Mouse (Mus musculus) liver, embryonic 14.5 days (tissue): ENCODE results near the gene Olfr1269. TPM values are rescaled to one million over a fixed set of nuclear protein-coding genes. Genes with fewer than 3 reads are reported as not detected.

Experiments
- ATAC-seq: fragments of 200-750 bp; cut with Nextera tagmentation; 2 replicates; pipeline ENCODE4 v1.8.0; 2017; ENCODE audit warnings: moderate number of reproducible peaks, mild to moderate bottlenecking, moderate library complexity; ENCODE audit not compliant: insufficient read depth
- DNase-seq, 3 experiments: peaks; one replicate each; pipeline ENCODE4 v3.0.0-alpha.2; 2012 to 2013; ENCODE audit warnings: low read depth in 3 of 3, low spot score in 3 of 3
- H3K27ac ChIP-seq: fragments of 300-500 bp; sonication (generic); 2 replicates; pipeline ENCODE4 v1.5.1; 2014; ENCODE audit warnings: moderate library complexity, mild to moderate bottlenecking, control low read depth, inconsistent platforms
- H3K27me3 ChIP-seq: fragments of 300-500 bp; sonication (generic); 2 replicates; pipeline ENCODE4 v1.6.1; 2014; ENCODE audit warnings: mild to moderate bottlenecking, low read length, moderate library complexity; ENCODE audit not compliant: control insufficient read depth, insufficient read depth
- H3K36me3 ChIP-seq: fragments of 300-500 bp; sonication (generic); replicated peaks from 2 replicates; pipeline ENCODE4 v1.6.1; 2014; ENCODE audit warnings: low read depth; ENCODE audit not compliant: control insufficient read depth, insufficient read depth
- H3K4me1 ChIP-seq, 2 experiments: fragments of 200-500 bp in 1 of 2; fragments of 300-500 bp in 1 of 2; sonication (generic) in 1 of 2; replicated peaks; 2 replicates each; pipeline ENCODE4 v1.6.1; 2012 to 2014; ENCODE audit warnings: antibody characterized with exemption in 1 of 2, inconsistent platforms in 1 of 2, low read length in 1 of 2; ENCODE audit not compliant: control insufficient read depth in 2 of 2, insufficient read depth in 2 of 2
- H3K4me2 ChIP-seq: fragments of 300-500 bp; sonication (generic); 2 replicates; pipeline ENCODE4 v1.6.1; 2014; ENCODE audit warnings: low read depth, mild to moderate bottlenecking, control low read depth, moderate library complexity
- H3K4me3 ChIP-seq, 2 experiments: fragments of 200-500 bp in 1 of 2; fragments of 300-500 bp in 1 of 2; sonication (generic) in 1 of 2; 2 replicates each; pipeline ENCODE4 v1.5.1; 2012 to 2014; ENCODE audit warnings: low read depth in 2 of 2, low read length in 2 of 2, mild to moderate bottlenecking in 2 of 2, control low read depth in 1 of 2, inconsistent platforms in 1 of 2, moderate library complexity in 1 of 2; ENCODE audit not compliant: insufficient read depth in 1 of 2
- H3K9ac ChIP-seq: fragments of 300-500 bp; sonication (generic); replicated peaks from 2 replicates; pipeline ENCODE4 v1.6.1; 2014; ENCODE audit warnings: mild to moderate bottlenecking, control low read depth, moderate library complexity
- H3K9me3 ChIP-seq: fragments of 300-500 bp; sonication (generic); 2 replicates; pipeline ENCODE4 v1.6.1; 2016; ENCODE audit warnings: low read length, mixed read lengths; ENCODE audit not compliant: control insufficient read depth
- CTCF ChIP-seq: IDR thresholded peaks from 2 replicates; pipeline ENCODE4 v1.5.1; 2016; ENCODE audit warnings: antibody characterized with exemption, low read depth, control low read depth
- EP300 ChIP-seq: IDR thresholded peaks from 2 replicates; pipeline ENCODE4 v1.6.1; 2016; ENCODE audit warnings: antibody characterized with exemption, low read depth
- WGBS: fragments of 180-500 bp; shearing (Covaris S2); extraction: QIAGEN DNeasy Blood & Tissue Kit; methylation state at CpG from one replicate; pipeline ENCODE4 v1.1.7; 2014; ENCODE audit not compliant: insufficient replicate concordance; 5-methylcytosine and 5-hydroxymethylcytosine counted together
- polyA plus RNA-seq, 2 experiments: library from polyadenylated mRNA; depleted of rRNA in 1 of 2; stranded (reverse) in 1 of 2; unstranded in 1 of 2; fragments of >200 nt; fragmentation: Nextera tagmentation in 1 of 2; extraction: Ambion mirVana in 1 of 2; gene quantifications; 2 replicates each; pipeline versions ENCODE4 v1.2.1 to v1.2.3; 2012 to 2014

The Olfr1269 gene
- not detected in 2 replicates for polyA plus RNA-seq (2012; rRNA removed)
- polyA plus RNA-seq (2014; fragmentation: Nextera tagmentation; extraction: Ambion mirVana): not detected in 2 replicates

- no peak for TF ChIP-seq EP300
- no peak for TF ChIP-seq CTCF
- WGBS: 59% methylated on average over 1 of the region's 1 CpGs
- DNase-seq (no peak), ATAC-seq (no peak)
- H3K36me3 ChIP-seq: no peaks in the 10 kb centered on the region
- no peaks in the 10 kb centered on the region for H3K4me1 ChIP-seq
- H3K9me3 ChIP-seq: no peaks in the 10 kb centered on the region
- H3K27ac ChIP-seq: no peak within 1 kb of the TSS
- H3K27me3 ChIP-seq: no peaks in the 10 kb centered on the region
- no peak within 1 kb of the TSS for H3K9ac ChIP-seq
- no peak within 1 kb of the TSS for H3K4me2 ChIP-seq
- H3K4me3 ChIP-seq: no peak within 1 kb of the TSS
Measured at GRCm38 (mm10) chr2:90121312-90121711, at the start of gene Olfr1269. Gene Olfr1269, minus strand, starts transcription at chr2:90121412.

GRCm38 (mm10) chr2:90153916-90154315, 32.7 kb upstream of the Olfr1269 start:
- Histone ChIP-seq H3K9ac (no peak overlapping the region), H3K4me2 (no peak overlapping the region), H3K36me3 (no peaks in the 10 kb centered on the region), H3K9me3 (no peaks in the 10 kb centered on the region), H3K27me3 (no peaks in the 10 kb centered on the region), H3K4me1 (no peaks in the 10 kb centered on the region), H3K4me3 (no peak overlapping the region), H3K27ac (no peak overlapping the region)
- no peak for DNase-seq
- TF ChIP-seq CTCF (no peak), EP300 (no peak)
- 71% methylated on average over 9 of the region's 9 CpGs for WGBS
- ATAC-seq: no peak

DNA sequence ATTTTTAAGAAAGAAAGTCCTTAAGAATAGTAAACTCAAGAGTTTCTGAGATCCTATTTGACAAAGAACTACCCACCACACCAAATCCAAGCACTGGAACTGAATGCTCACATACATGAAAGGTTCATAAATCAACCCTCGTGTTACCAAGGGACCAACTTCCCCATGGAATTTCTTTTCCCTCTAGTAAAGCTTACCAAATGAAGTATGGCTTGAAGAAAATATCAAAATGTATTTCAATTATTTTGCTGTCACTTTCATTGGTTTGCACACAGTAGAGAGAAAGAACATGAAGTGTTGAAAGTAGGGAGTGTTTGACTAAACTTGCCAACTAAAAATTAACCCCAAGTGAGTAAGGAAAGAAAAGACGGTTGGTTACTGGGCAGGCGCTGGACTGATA, 31.8 kb upstream of the Olfr1269 start, which contains the start of gene Olfr1270:
Gene Olfr1270, minus strand, starts transcription at position 101 of the 400 bp plus-strand sequence.
- TF ChIP-seq EP300: no peak
- TF ChIP-seq CTCF: no peak
- no peak for ATAC-seq

GRCm38 (mm10) chr2:90142196-90142595, 21.0 kb upstream of the Olfr1269 start, which contains the start of gene Olfr32:
Gene Olfr32, minus strand, starts transcription at chr2:90142296.
- Histone ChIP-seq H3K4me3 (no peak within 1 kb of the TSS), H3K27me3 (no peaks in the 10 kb centered on the region), H3K4me2 (no peak within 1 kb of the TSS), H3K4me1 (no peaks in the 10 kb centered on the region), H3K36me3 (no peaks in the 10 kb centered on the region), H3K27ac (no peak within 1 kb of the TSS), H3K9ac (no peak within 1 kb of the TSS), H3K9me3 (no peaks in the 10 kb centered on the region)
- DNase-seq (no peak), ATAC-seq (no peak)
- TF ChIP-seq CTCF: no peak
- no peak for TF ChIP-seq EP300

More for the DNA sequence above, 31.8 kb upstream of the Olfr1269 start, which contains the start of gene Olfr1270:
- Histone ChIP-seq H3K36me3 (no peaks in the 10 kb centered on the region), H3K9ac (no peak within 1 kb of the TSS), H3K27me3 (no peaks in the 10 kb centered on the region), H3K27ac (no peak within 1 kb of the TSS), H3K4me1 (no peaks in the 10 kb centered on the region), H3K4me3 (no peak within 1 kb of the TSS), H3K9me3 (no peaks in the 10 kb centered on the region), H3K4me2 (no peak within 1 kb of the TSS)
- DNase-seq: no peak
- WGBS: 67% methylated on average over 3 of the region's 3 CpGs

DNA sequence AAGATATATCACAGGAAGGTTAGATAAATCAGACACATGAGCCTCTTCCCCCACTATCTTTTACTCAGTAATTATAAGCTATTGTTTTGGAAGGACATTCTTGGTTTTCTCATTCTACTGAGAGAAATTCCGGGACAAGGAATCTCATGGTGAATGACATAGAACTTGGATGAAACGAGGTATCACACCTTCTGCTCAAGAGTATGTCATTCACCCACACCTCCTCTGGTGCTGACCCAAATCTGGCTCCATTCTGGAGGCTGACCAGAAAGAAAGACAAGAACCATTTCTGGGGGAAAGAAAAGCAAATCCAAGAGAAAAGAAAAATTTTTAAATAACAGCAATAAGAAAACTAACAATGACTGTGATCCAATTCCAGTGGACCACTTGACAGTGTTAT, 51.1 kb downstream of the Olfr1269 start:
- H3K9ac ChIP-seq: no peak overlapping the region
- no peak for ATAC-seq
- H3K36me3 ChIP-seq: no peaks in the 10 kb centered on the region
- H3K4me1 ChIP-seq: no peaks in the 10 kb centered on the region
- DNase-seq: no peak
- WGBS: 38% methylated on average over 2 of the region's 2 CpGs
- H3K27ac ChIP-seq: no peak overlapping the region
- no peaks in the 10 kb centered on the region for H3K9me3 ChIP-seq
- TF ChIP-seq EP300: no peak
- TF ChIP-seq CTCF: no peak
- H3K4me3 ChIP-seq: no peak overlapping the region
- no peak overlapping the region for H3K4me2 ChIP-seq
- H3K27me3 ChIP-seq: no peaks in the 10 kb centered on the region

Other genes with a start within 250 kb of the Olfr1269 start
- not detected in 2 replicates for gene Olfr1257, start 243.0 kb downstream of the Olfr1269 start, polyA plus RNA-seq (2012; rRNA removed)
- not detected in 2 replicates for gene Olfr1257, start 243.0 kb downstream of the Olfr1269 start, polyA plus RNA-seq (2014; fragmentation: Nextera tagmentation; extraction: Ambion mirVana)
- gene Olfr1258, start 194.1 kb downstream of the Olfr1269 start, polyA plus RNA-seq (2012; rRNA removed): not detected in 2 replicates
- gene Olfr1258, start 194.1 kb downstream of the Olfr1269 start, polyA plus RNA-seq (2014; fragmentation: Nextera tagmentation; extraction: Ambion mirVana): not detected in 2 replicates
- not detected in 2 replicates for gene Olfr1259, start 172.7 kb downstream of the Olfr1269 start, polyA plus RNA-seq (2012; rRNA removed)
- gene Olfr1259, start 172.7 kb downstream of the Olfr1269 start, polyA plus RNA-seq (2014; fragmentation: Nextera tagmentation; extraction: Ambion mirVana): not detected in 2 replicates
- gene Olfr1260, start 147.1 kb downstream of the Olfr1269 start, polyA plus RNA-seq (2012; rRNA removed): not detected in 2 replicates
- gene Olfr1260, start 147.1 kb downstream of the Olfr1269 start, polyA plus RNA-seq (2014; fragmentation: Nextera tagmentation; extraction: Ambion mirVana): not detected in 2 replicates
- gene Olfr1261, start 130.2 kb downstream of the Olfr1269 start, polyA plus RNA-seq (2012; rRNA removed): not detected in 2 replicates
- gene Olfr1261, start 130.2 kb downstream of the Olfr1269 start, polyA plus RNA-seq (2014; fragmentation: Nextera tagmentation; extraction: Ambion mirVana): not detected in 2 replicates
- gene Olfr1262, start 121.3 kb downstream of the Olfr1269 start, polyA plus RNA-seq (2012; rRNA removed): not detected in 2 replicates
- not detected in 2 replicates for gene Olfr1262, start 121.3 kb downstream of the Olfr1269 start, polyA plus RNA-seq (2014; fragmentation: Nextera tagmentation; extraction: Ambion mirVana)
- gene Olfr1263, start 109.3 kb downstream of the Olfr1269 start, polyA plus RNA-seq (2012; rRNA removed): not detected in 2 replicates
- not detected in 2 replicates for gene Olfr1263, start 109.3 kb downstream of the Olfr1269 start, polyA plus RNA-seq (2014; fragmentation: Nextera tagmentation; extraction: Ambion mirVana)
- not detected in 2 replicates for gene Olfr1264, start 95.8 kb downstream of the Olfr1269 start, polyA plus RNA-seq (2012; rRNA removed)
- not detected in 2 replicates for gene Olfr1264, start 95.8 kb downstream of the Olfr1269 start, polyA plus RNA-seq (2014; fragmentation: Nextera tagmentation; extraction: Ambion mirVana)
- gene Olfr1265, start 86.1 kb downstream of the Olfr1269 start, polyA plus RNA-seq (2012; rRNA removed): not detected in 2 replicates
- gene Olfr1265, start 86.1 kb downstream of the Olfr1269 start, polyA plus RNA-seq (2014; fragmentation: Nextera tagmentation; extraction: Ambion mirVana): not detected in 2 replicates
- not detected in 2 replicates for gene Olfr140, start 57.8 kb downstream of the Olfr1269 start, polyA plus RNA-seq (2012; rRNA removed)
- gene Olfr140, start 57.8 kb downstream of the Olfr1269 start, polyA plus RNA-seq (2014; fragmentation: Nextera tagmentation; extraction: Ambion mirVana): not detected in 2 replicates
- not detected in 2 replicates for gene Olfr32, start 20.9 kb upstream of the Olfr1269 start, polyA plus RNA-seq (2012; rRNA removed)
- not detected in 2 replicates for gene Olfr32, start 20.9 kb upstream of the Olfr1269 start, polyA plus RNA-seq (2014; fragmentation: Nextera tagmentation; extraction: Ambion mirVana)
- not detected in 2 replicates for gene Olfr1270, start 31.7 kb upstream of the Olfr1269 start, polyA plus RNA-seq (2012; rRNA removed)
- not detected in 2 replicates for gene Olfr1270, start 31.7 kb upstream of the Olfr1269 start, polyA plus RNA-seq (2014; fragmentation: Nextera tagmentation; extraction: Ambion mirVana)
- not detected in 2 replicates for gene Olfr1506, start 103.1 kb upstream of the Olfr1269 start, polyA plus RNA-seq (2012; rRNA removed)
- not detected in 2 replicates for gene Olfr1506, start 103.1 kb upstream of the Olfr1269 start, polyA plus RNA-seq (2014; fragmentation: Nextera tagmentation; extraction: Ambion mirVana)
- not detected in 2 replicates for gene Olfr142, start 136.2 kb upstream of the Olfr1269 start, polyA plus RNA-seq (2012; rRNA removed)
- not detected in 2 replicates for gene Olfr142, start 136.2 kb upstream of the Olfr1269 start, polyA plus RNA-seq (2014; fragmentation: Nextera tagmentation; extraction: Ambion mirVana)
- gene Olfr1271, start 149.6 kb upstream of the Olfr1269 start, polyA plus RNA-seq (2012; rRNA removed): not detected in 2 replicates
- gene Olfr1271, start 149.6 kb upstream of the Olfr1269 start, polyA plus RNA-seq (2014; fragmentation: Nextera tagmentation; extraction: Ambion mirVana): not detected in 2 replicates
- not detected in 2 replicates for gene Olfr1272, start 171.4 kb upstream of the Olfr1269 start, polyA plus RNA-seq (2012; rRNA removed)
- gene Olfr1272, start 171.4 kb upstream of the Olfr1269 start, polyA plus RNA-seq (2014; fragmentation: Nextera tagmentation; extraction: Ambion mirVana): not detected in 2 replicates
- gene Gm13769, start 200.8 kb upstream of the Olfr1269 start, polyA plus RNA-seq (2012; rRNA removed): not detected in 2 replicates
- not detected in 2 replicates for gene Gm13769, start 200.8 kb upstream of the Olfr1269 start, polyA plus RNA-seq (2014; fragmentation: Nextera tagmentation; extraction: Ambion mirVana)